Mouse (Mus musculus) stomach, embryonic 16.5 days (tissue): ENCODE measurements around the gene Itpka. TPM values are rescaled to one million over a fixed set of nuclear protein-coding genes. Genes with fewer than 3 reads are reported as not detected.
"Not testable (repeated sequence)": the region's sequence is repeated elsewhere in the genome, so short reads cannot be mapped to it uniquely, and the experiment has no call there.

Experiments
- ATAC-seq: fragments of 200-750 bp; cut with Nextera tagmentation; 2 replicates; pipeline ENCODE4 v1.8.0; 2017; ENCODE audit warnings: moderate number of reproducible peaks, moderate TSS enrichment; ENCODE audit not compliant: insufficient read depth, low FRiP score
- H3K27ac ChIP-seq: fragments of 300-500 bp; sonication (generic); 2 replicates; pipeline ENCODE4 v1.5.1; 2014; ENCODE audit warnings: low read length
- H3K27me3 ChIP-seq: fragments of 300-500 bp; sonication (generic); 2 replicates; pipeline ENCODE4 v1.6.1; 2014; ENCODE audit warnings: low read length, control low read depth, mixed read lengths; ENCODE audit not compliant: control insufficient read depth, insufficient read depth
- H3K36me3 ChIP-seq: fragments of 300-500 bp; sonication (generic); 2 replicates; pipeline ENCODE4 v1.6.1; 2014; ENCODE audit warnings: low read length; ENCODE audit not compliant: control insufficient read depth, insufficient read depth
- H3K4me1 ChIP-seq: fragments of 300-500 bp; sonication (generic); 2 replicates; pipeline ENCODE4 v1.6.1; 2014; ENCODE audit warnings: low read length, control low read depth, mixed read lengths; ENCODE audit not compliant: control insufficient read depth, insufficient read depth
- H3K4me2 ChIP-seq: fragments of 300-500 bp; sonication (generic); 2 replicates; pipeline ENCODE4 v1.6.1; 2014; ENCODE audit warnings: low read depth, low read length, mixed read lengths
- H3K4me3 ChIP-seq: fragments of 300-500 bp; sonication (generic); replicated peaks from 2 replicates; pipeline ENCODE4 v1.5.1; 2014; ENCODE audit warnings: mild to moderate bottlenecking, low read length
- H3K9ac ChIP-seq: fragments of 300-500 bp; sonication (generic); 2 replicates; pipeline ENCODE4 v1.6.1; 2014; ENCODE audit warnings: low read length
- H3K9me3 ChIP-seq: fragments of 300-500 bp; sonication (generic); replicated peaks from 2 replicates; pipeline ENCODE4 v1.6.1; 2016; ENCODE audit warnings: low read length, control low read depth; ENCODE audit not compliant: control insufficient read depth
- WGBS: fragments of 180-500 bp; shearing (Covaris S2); extraction: QIAGEN DNeasy Blood & Tissue Kit; methylation state at CpG from one replicate; pipeline ENCODE4 v1.1.7; 2014; 5-methylcytosine and 5-hydroxymethylcytosine counted together
- polyA plus RNA-seq: library from polyadenylated mRNA; unstranded; fragments of >200 nt; fragmentation: Nextera tagmentation; extraction: Ambion mirVana; gene quantifications from 2 replicates; pipeline ENCODE4 v1.2.1, GENCODE M21; 2015

The Itpka gene
- polyA plus RNA-seq, result 7.5 and 7.6 TPM in 2 replicates

DNA sequence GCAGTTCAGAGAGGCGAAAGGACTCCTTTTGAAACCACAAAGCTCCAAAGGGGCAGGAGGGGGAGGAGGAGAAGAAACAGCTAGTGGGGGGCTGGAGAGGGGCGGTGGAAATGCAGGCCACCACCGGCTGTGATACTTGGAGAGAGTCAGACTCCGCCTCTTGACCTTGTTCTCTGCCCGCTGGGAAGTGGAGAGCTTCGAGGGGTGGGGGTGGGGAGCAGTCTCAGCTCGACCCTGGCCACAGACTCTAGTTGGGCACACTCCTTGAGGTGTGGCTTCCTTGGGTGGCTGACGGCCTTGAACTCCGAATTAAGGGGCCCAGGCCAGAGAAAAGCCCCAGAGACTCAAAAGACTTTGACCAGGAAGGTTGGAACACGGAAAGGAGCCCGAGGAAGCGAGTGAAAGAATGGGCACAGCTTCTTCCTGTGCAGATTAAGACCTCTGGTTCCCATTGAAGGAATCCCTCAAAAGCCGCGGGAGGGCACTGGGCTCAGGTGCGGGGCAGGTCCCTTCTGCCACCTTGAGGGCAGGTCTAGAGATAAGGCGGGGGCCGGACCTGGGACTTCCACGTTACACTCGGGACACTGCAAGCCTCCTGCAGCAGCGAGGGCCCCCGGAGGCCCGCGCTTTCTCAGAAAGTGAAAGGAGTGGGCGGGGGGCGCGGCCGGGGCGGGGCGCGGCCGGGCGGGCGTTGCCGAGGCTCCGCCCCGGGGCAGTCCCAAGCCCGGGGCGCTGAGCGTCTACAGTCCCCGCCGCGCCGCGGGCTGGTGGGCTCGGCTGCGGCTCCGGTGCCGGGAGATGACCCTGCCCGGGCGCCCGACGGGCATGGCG, at the start of gene Itpka:
Itpka (plus strand) TSS at position 757 of the 831 bp plus-strand sequence.
- WGBS, result 0% methylated on average over 46 of the region's 53 CpGs
- peaks cover 19% of the 10 kb centered on the region for H3K27me3 ChIP-seq
- H3K36me3 ChIP-seq, result no peaks in the 10 kb centered on the region
- ATAC-seq, result peak; percentile 78
- H3K4me3 ChIP-seq, result peak within 1 kb of the TSS; percentile 70
- H3K9ac ChIP-seq, result peak within 1 kb of the TSS; percentile 72
- no peaks in the 10 kb centered on the region for H3K9me3 ChIP-seq
- peak within 1 kb of the TSS; percentile 100 for H3K4me2 ChIP-seq
- peak within 1 kb of the TSS; percentile 86 for H3K27ac ChIP-seq
- peaks cover 21% of the 10 kb centered on the region for H3K4me1 ChIP-seq

- Histone ChIP-seq H3K4me1 (no peaks in the 10 kb centered on the region), H3K4me2 (no peak overlapping the region), H3K9ac (no peak overlapping the region), H3K4me3 (no peak overlapping the region), H3K36me3 (no peaks in the 10 kb centered on the region), H3K27me3 (no peaks in the 10 kb centered on the region), H3K9me3 (no peaks in the 10 kb centered on the region), H3K27ac (no peak overlapping the region)
- WGBS, result 83% methylated on average over 2 of the region's 2 CpGs
- no peak for ATAC-seq
Observed at GRCm38 (mm10) chr2:119694826-119695225, 47.3 kb upstream of the Itpka start.

GRCm38 (mm10) chr2:119696111-119696510, 46.0 kb upstream of the Itpka start:
- no peak for ATAC-seq
- no peak overlapping the region for H3K4me2 ChIP-seq
- H3K36me3 ChIP-seq, result no peaks in the 10 kb centered on the region
- H3K27ac ChIP-seq, result no peak overlapping the region
- no peaks in the 10 kb centered on the region for H3K9me3 ChIP-seq
- H3K9ac ChIP-seq, result no peak overlapping the region
- WGBS, result 70% methylated on average over 1 of the region's 1 CpGs
- no peaks in the 10 kb centered on the region for H3K4me1 ChIP-seq
- H3K4me3 ChIP-seq, result no peak overlapping the region
- H3K27me3 ChIP-seq, result no peaks in the 10 kb centered on the region

DNA sequence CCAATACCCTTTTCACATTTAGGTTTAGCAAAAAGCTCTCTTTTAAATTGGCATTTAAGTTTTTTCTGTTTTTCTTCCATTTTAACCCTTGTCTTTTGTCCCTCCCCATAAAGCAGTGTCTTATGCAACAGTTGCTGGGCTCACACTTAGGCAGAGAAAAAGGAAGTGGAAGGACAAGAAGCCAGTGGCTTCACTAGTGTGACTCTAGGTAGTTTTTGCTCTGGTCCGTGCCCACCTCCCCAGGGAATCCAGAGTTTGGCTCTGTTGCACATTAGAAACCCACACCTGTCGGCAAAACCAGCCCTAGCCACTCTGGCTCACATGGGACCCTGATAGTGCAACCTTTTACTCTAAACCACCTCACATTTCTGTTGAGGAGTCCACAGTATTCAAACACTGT, 43.7 kb upstream of the Itpka start:
- ATAC-seq, result no peak
- Histone ChIP-seq H3K9ac (no peak overlapping the region), H3K4me3 (no peak overlapping the region), H3K4me2 (no peak overlapping the region), H3K4me1 (no peaks in the 10 kb centered on the region), H3K9me3 (no peaks in the 10 kb centered on the region), H3K27ac (no peak overlapping the region), H3K36me3 (0 out of 2 replicates have a peak, but pooled peaks cover 5% of the 10 kb centered on the region), H3K27me3 (no peaks in the 10 kb centered on the region)
- WGBS, result 84% methylated on average over 2 of the region's 2 CpGs

DNA sequence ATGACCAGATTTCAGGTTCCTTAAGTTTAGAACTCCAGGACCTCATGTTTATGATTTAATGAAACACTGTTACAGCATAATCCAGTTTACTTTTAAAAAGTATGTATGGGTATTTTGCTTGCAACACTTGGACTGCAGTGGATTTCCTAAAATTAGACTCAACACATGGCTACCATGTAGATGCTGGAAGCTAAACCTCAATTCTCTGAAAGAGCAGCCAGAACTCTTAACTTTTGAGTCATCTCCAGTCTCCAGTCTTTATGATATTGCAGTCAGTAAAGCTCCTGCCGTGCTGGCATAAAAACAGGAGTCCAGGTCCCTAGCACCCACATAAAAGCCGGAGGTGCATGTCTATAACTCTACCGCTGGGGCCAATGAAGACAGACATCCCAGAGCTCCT, 42.2 kb upstream of the Itpka start:
- Histone ChIP-seq H3K9me3 (no peaks in the 10 kb centered on the region), H3K36me3 (0 out of 2 replicates have a peak, but pooled peaks cover 5% of the 10 kb centered on the region), H3K4me1 (no peaks in the 10 kb centered on the region), H3K4me2 (no peak overlapping the region), H3K4me3 (no peak overlapping the region), H3K27ac (no peak overlapping the region), H3K9ac (no peak overlapping the region), H3K27me3 (no peaks in the 10 kb centered on the region)
- no peak for ATAC-seq
- 94% methylated on average over 3 of the region's 3 CpGs for WGBS

DNA sequence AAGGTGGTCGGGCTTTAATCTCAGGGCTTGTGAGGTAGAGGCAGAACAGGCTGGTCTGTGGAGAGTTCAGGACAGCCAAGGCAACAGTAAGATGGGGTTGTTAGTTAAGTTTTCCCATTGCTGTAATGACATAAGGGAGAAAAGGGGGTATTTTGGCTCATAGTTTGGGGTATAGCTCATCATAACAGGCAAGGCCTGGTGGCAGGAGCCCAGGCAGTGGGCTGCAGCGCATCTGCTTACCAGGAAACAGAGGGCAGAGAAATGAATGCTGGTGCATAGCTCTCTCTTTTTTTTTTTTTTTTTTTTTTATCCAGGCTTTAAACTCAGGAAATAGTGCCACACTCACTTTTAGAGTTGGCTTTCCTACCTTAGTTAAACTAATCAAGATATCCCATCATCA, 39.0 kb upstream of the Itpka start:
- Histone ChIP-seq H3K36me3 (peaks cover 13% of the 10 kb centered on the region; the same call in 1 of the 2 replicates), H3K27me3 (no peaks in the 10 kb centered on the region), H3K4me1 (no peaks in the 10 kb centered on the region), H3K9ac (no peak overlapping the region), H3K4me3 (no peak overlapping the region), H3K9me3 (no peaks in the 10 kb centered on the region), H3K4me2 (no peak overlapping the region), H3K27ac (no peak overlapping the region)
- no peak for ATAC-seq
- WGBS, result 90% methylated on average over 2 of the region's 2 CpGs

DNA sequence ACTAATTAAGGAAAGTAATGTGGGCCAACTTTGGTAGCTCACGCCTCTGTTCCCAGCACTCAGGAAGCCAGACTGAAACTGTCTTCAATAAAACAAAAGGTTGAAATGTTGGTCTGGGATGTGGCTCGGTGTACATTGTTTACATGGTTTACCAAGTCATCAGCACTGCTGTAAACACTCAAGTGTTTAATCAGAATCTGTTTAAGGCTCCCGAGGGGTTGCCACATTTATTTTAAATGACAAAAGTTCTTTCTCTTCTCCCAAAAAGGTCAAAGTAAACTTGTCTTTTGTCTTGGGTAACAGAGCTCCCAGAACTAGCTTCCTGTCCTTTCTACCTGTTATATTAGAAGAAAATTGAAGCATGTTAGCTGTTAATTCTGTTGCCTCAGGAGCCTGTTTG, 34.5 kb upstream of the Itpka start:
- H3K27me3 ChIP-seq, result no peaks in the 10 kb centered on the region
- no peak overlapping the region for H3K4me2 ChIP-seq
- H3K4me3 ChIP-seq, result no peak overlapping the region
- H3K36me3 ChIP-seq, result peaks cover 13% of the 10 kb centered on the region; the same call in 1 of the 2 replicates
- 81% methylated on average over 3 of the region's 3 CpGs for WGBS
- no peak for ATAC-seq
- no peaks in the 10 kb centered on the region for H3K4me1 ChIP-seq
- H3K9ac ChIP-seq, result no peak overlapping the region
- H3K9me3 ChIP-seq, result no peaks in the 10 kb centered on the region
- no peak overlapping the region for H3K27ac ChIP-seq

DNA sequence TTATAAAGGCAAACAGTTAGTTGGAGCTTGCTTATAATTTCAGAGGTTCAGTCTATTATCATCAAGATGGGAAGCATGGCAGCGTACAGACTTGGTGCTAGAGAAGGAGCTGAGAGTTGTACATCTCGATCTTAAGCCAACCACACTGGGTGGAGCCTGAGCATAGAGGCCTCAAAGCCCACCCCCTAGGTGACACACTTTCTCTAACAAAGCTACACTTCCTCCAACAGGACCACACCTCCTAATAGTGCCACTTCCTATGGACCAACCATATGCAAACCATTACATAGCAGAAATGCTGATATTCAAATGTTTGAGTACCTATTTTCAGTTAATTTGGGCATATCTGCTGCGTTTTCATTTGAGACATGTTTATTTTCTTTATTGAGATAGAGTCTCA, 32.1 kb upstream of the Itpka start:
- Histone ChIP-seq H3K27me3 (no peaks in the 10 kb centered on the region), H3K9me3 (no peaks in the 10 kb centered on the region), H3K4me2 (no peak overlapping the region), H3K9ac (no peak overlapping the region), H3K36me3 (peaks cover 8% of the 10 kb centered on the region; the same call in 1 of the 2 replicates), H3K4me3 (no peak overlapping the region), H3K4me1 (no peaks in the 10 kb centered on the region), H3K27ac (no peak overlapping the region)
- WGBS, result 84% methylated on average over 3 of the region's 3 CpGs
- ATAC-seq, result no peak

- H3K4me1 ChIP-seq, H3K36me3 ChIP-seq, H3K27ac ChIP-seq, H3K9me3 ChIP-seq, H3K4me3 ChIP-seq, H3K9ac ChIP-seq, ATAC-seq, H3K27me3 ChIP-seq, H3K4me2 ChIP-seq: not testable (repeated sequence)
- WGBS, result 91% methylated on average over 2 of the region's 2 CpGs
Observed at GRCm38 (mm10) chr2:119715868-119716267, 26.3 kb upstream of the Itpka start.
